Mouse (Mus musculus) urinary bladder, postnatal 14 days (tissue): Measurements from ENCODE around the gene Abca13.

ENCODE experiments used
- DNase-seq: peaks from one replicate; pipeline ENCODE4 v3.0.0; 2021; ENCODE audit warnings: low spot score

Abca13 gene

GRCm38 (mm10) chr11:9684952-9685351, 493.2 kb downstream of the Abca13 start:
- DNase-seq = no peak

DNA sequence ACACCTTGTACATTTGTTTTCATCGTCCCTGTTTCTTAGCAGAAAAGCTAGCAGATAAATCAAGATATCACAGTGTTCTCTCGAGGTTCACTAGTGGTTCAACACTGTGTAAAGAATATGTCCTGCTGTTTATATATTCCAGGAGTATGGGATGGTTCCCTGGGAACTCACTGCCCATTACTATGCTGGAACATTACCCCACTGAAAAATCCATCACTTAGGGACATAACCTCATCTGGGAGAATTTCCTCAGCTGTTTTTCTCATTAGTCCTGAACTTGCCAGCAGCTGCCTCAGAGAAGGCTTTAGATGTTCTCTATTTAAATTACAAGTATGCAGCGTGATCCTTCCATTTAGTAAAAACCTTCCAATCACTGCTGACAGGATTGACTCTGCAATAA, 513.4 kb downstream of the Abca13 start:
- no peak for DNase-seq

GRCm38 (mm10) chr11:9727810-9728490, 536.2 kb downstream of the Abca13 start:
- DNase-seq = no peak

GRCm38 (mm10) chr11:9731300-9731699, 539.6 kb downstream of the Abca13 start:
- DNase-seq = no peak
